Mouse (Mus musculus) T-helper 1 cell (primary cell): ENCODE measurements at regions not wholly inside any gene's neighbourhood (a gene's known extent, or its start where the extent isn't known, plus 50 kb on each side); places are given as distances from the start of the nearest gene placed in this dataset.

Experiments used
- in situ Hi-C: fragments of 300-600 bp; cut with MboI, MseI; formaldehyde crosslinking; loops from one replicate; pipeline ENCODE4 v1.15.1; 2025; ENCODE audit warnings: high pct_unique_total_duplicates

- in situ Hi-C loops, result loop anchor here (10.0 kb wide), 1 partner anchor 930 kb away; no protein-coding TSS in a partner anchor
Observed at GRCm38 (mm10) chr3:26384829-26385228, 52.6 kb upstream of the Nlgn1 start.
